Mouse (Mus musculus): ENCODE measurements around the gene Cldn3. TPM values are rescaled to one million over a fixed set of nuclear protein-coding genes. Genes with fewer than 3 reads are reported as not detected.
"Not testable (repeated sequence)": the region's sequence is repeated elsewhere in the genome, so short reads cannot be mapped to it uniquely, and the experiment has no call there.

Gene Cldn3
- polyA plus RNA-seq (2012; ENCODE audit: insufficient read depth, insufficient read length, missing spikeins), result not detected in 2 replicates

DNA sequence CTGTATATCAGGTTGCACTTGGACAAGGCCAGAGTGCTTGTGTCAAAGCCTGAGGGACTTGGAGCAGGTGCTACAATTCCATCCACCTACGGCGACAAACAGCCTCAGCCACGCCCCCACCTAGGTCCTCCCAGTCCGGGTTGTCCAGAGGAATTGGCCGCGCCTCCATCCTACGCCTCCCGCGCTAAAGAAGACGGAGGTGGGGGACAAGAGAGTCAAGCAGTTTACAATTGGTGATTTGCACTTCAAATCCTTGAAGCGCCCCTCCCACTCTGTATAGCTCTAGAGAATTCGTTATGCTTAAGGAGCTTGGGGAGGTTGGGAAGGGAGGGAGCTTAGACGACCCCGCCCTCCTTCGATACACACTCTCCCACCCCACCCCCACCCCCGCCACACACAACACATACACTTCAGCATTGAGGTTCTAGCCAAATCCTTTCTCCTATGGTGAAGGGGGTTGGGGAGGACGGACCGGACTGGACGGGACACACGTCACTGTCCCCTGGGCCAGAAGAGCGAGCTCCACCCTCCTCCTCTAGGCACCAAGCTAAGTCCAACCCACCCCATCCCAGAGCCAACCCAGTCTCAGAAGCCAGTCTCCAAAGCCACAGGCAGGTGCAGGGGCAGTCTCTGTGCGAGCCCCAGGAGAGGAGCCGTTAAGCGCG, at the start of gene Cldn3:
Gene Cldn3, plus strand, starts transcription at position 582 of the 665 bp plus-strand sequence.
- Histone ChIP-seq H3K27ac (ENCODE audit: insufficient read depth, low read depth, low read length) (no peak within 1 kb of the TSS), H3K4me3 (ENCODE audit: insufficient read depth, low read length) (no peak within 1 kb of the TSS), H3K4me1 (ENCODE audit: control insufficient read depth, insufficient read depth, low read length) (peaks cover 5% of the 10 kb centered on the region)
- no peak for TF ChIP-seq CTCF (IDR thresholded peaks at IDR 0.05; ENCODE audit: low read depth, low read length)
- no peak for TF ChIP-seq POLR2A (IDR thresholded peaks at IDR 0.05; ENCODE audit: borderline replicate concordance, low read depth, low read length)

DNA sequence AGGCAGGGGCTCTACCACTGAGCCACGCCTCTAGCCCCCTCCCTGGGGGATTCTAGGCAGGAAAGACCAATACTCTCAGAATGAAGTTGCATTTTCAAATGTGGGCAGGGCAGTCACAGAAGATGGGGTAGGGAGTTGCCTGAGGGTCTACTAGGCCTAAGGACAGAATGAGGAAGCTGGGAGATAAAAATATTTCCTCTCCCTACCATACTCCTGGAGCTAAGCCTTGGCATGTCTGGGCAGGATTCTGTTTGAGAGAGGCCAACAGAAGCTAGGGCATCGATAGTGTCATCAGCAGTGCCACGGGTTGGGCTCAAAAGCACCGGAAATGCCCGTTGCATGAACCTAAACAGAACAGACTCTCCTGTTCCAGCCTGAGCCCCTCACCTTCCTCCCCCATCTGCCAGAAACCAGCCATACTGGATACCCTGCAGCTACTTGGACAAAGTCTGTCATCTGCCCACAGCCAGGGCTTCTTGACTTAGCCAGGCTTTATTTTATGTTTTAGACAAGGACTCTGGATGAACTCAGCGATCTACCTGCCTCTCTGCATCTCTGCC, 49.3 kb upstream of the Cldn3 start:
- H3K4me1 ChIP-seq (ENCODE audit: control insufficient read depth, insufficient read depth, low read length), result peaks cover 26% of the 10 kb centered on the region
- TF ChIP-seq POLR2A (IDR thresholded peaks at IDR 0.05; ENCODE audit: borderline replicate concordance, low read depth, low read length) (no peak), CTCF (IDR thresholded peaks at IDR 0.05; ENCODE audit: low read depth, low read length) (no peak)
- H3K4me3 ChIP-seq (ENCODE audit: insufficient read depth, low read length), result no peak overlapping the region
- peak overlapping the region; percentile 64 for H3K27ac ChIP-seq (ENCODE audit: insufficient read depth, low read depth, low read length)

GRCm38 (mm10) chr5:134939069-134939468, 46.9 kb upstream of the Cldn3 start:
- TF ChIP-seq CTCF (IDR thresholded peaks at IDR 0.05; ENCODE audit: low read depth, low read length), result no peak
- no peak for TF ChIP-seq POLR2A (IDR thresholded peaks at IDR 0.05; ENCODE audit: borderline replicate concordance, low read depth, low read length)
- Histone ChIP-seq H3K27ac (ENCODE audit: insufficient read depth, low read depth, low read length) (no peak overlapping the region), H3K4me1 (ENCODE audit: control insufficient read depth, insufficient read depth, low read length) (peaks cover 33% of the 10 kb centered on the region), H3K4me3 (ENCODE audit: insufficient read depth, low read length) (no peak overlapping the region)

GRCm38 (mm10) chr5:134939554-134939953, 46.5 kb upstream of the Cldn3 start:
- peaks cover 33% of the 10 kb centered on the region for H3K4me1 ChIP-seq (ENCODE audit: control insufficient read depth, insufficient read depth, low read length)
- not testable (repeated sequence) for H3K27ac ChIP-seq (ENCODE audit: insufficient read depth, low read depth, low read length)

GRCm38 (mm10) chr5:134941472-134942209, 44.4 kb upstream of the Cldn3 start:
- no peak overlapping the region for H3K4me3 ChIP-seq (ENCODE audit: insufficient read depth, low read length)
- TF ChIP-seq CTCF (IDR thresholded peaks at IDR 0.05; ENCODE audit: low read depth, low read length) (no peak), POLR2A (IDR thresholded peaks at IDR 0.05; ENCODE audit: borderline replicate concordance, low read depth, low read length) (no peak)
- peaks cover 18% of the 10 kb centered on the region for H3K4me1 ChIP-seq (ENCODE audit: control insufficient read depth, insufficient read depth, low read length)
- no peak overlapping the region for H3K27ac ChIP-seq (ENCODE audit: insufficient read depth, low read depth, low read length)

More at GRCm38 (mm10) chr5:134939554-134939953, 46.5 kb upstream of the Cldn3 start:
- H3K4me3 ChIP-seq (ENCODE audit: insufficient read depth, low read length), result not testable (repeated sequence)

GRCm38 (mm10) chr5:134942740-134943139, 43.3 kb upstream of the Cldn3 start:
- Histone ChIP-seq H3K4me1 (ENCODE audit: control insufficient read depth, insufficient read depth, low read length) (peaks cover 8% of the 10 kb centered on the region), H3K4me3 (ENCODE audit: insufficient read depth, low read length) (no peak overlapping the region), H3K27ac (ENCODE audit: insufficient read depth, low read depth, low read length) (no peak overlapping the region)
- no peak for TF ChIP-seq CTCF (IDR thresholded peaks at IDR 0.05; ENCODE audit: low read depth, low read length)

DNA sequence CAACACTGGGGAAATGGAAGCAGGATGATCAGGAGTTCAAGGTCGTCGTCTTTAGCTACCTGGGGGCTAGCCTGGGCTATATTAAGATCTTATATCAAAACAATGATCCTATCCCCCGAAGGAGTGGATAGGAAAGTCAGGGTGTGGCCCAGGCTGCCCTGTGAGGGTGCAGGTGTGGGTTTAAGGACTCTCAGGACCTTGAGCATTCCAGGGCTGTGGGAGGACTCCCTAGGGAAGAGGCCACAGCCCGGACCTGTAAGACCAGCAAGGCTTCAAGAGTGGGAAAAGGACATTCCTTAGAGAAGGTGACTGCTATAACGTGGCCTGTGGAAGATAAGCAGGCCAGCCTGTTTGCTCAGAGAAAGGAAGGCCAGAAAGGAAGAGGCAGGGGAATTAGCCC, 41.8 kb upstream of the Cldn3 start:
- Histone ChIP-seq H3K4me3 (ENCODE audit: insufficient read depth, low read length) (no peak overlapping the region), H3K27ac (ENCODE audit: insufficient read depth, low read depth, low read length) (no peak overlapping the region), H3K4me1 (ENCODE audit: control insufficient read depth, insufficient read depth, low read length) (peaks cover 8% of the 10 kb centered on the region)
- no peak for TF ChIP-seq CTCF (IDR thresholded peaks at IDR 0.05; ENCODE audit: low read depth, low read length)
- no peak for TF ChIP-seq POLR2A (IDR thresholded peaks at IDR 0.05; ENCODE audit: borderline replicate concordance, low read depth, low read length)

- TF ChIP-seq CTCF (IDR thresholded peaks at IDR 0.05; ENCODE audit: low read depth, low read length) (no peak), POLR2A (IDR thresholded peaks at IDR 0.05; ENCODE audit: borderline replicate concordance, low read depth, low read length) (no peak)
- no peak overlapping the region for H3K27ac ChIP-seq (ENCODE audit: insufficient read depth, low read depth, low read length)
- no peak overlapping the region for H3K4me3 ChIP-seq (ENCODE audit: insufficient read depth, low read length)
- H3K4me1 ChIP-seq (ENCODE audit: control insufficient read depth, insufficient read depth, low read length), result peaks cover 8% of the 10 kb centered on the region
Measured at GRCm38 (mm10) chr5:134945266-134945959, 40.6 kb upstream of the Cldn3 start.

DNA sequence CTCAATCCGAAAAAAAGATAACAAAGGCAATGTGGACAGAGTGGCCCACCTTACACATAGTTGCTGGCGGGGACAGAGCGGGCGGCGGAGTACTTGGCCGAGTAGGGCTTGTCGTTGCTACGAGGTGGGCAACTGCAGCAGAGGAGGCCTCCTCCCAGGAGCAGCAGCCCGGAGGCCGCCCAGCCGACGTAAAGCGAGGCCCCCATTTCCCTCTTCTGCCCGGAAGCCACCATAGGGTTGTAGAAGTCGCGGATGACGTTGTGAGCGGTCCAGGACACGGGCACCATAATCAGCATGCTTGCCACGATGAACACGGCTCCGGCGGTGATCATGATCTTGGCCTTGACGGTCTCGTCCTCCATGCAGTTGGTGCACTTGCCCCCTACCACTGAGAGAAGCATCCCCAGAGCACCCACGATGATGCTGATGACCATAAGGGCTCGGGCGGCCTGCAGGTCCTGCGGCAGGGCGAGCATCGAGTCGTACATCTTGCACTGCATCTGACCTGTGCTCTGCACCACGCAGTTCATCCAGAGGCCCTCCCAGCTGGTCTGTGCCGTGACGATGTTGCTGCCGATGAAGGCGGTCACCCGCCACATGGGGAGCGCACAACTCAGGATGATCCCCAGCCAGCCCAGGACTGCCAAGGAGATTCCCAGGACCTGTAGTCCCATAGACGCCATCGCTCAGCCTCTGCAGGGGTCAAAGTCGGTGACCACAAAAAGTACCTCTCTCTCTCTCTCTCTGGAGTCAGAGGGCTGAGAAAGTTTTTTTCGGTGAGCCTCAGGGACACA, 39.8 kb upstream of the Cldn3 start:
- no peak overlapping the region for H3K4me3 ChIP-seq (ENCODE audit: insufficient read depth, low read length)
- H3K4me1 ChIP-seq (ENCODE audit: control insufficient read depth, insufficient read depth, low read length), result peaks cover 13% of the 10 kb centered on the region
- no peak overlapping the region for H3K27ac ChIP-seq (ENCODE audit: insufficient read depth, low read depth, low read length)
- no peak for TF ChIP-seq POLR2A (IDR thresholded peaks at IDR 0.05; ENCODE audit: borderline replicate concordance, low read depth, low read length)

All from bone marrow macrophage, adult 2 months (primary cell).